Mouse (Mus musculus): ENCODE measurements at regions not wholly inside any gene's neighbourhood (a gene's known extent, or its start where the extent isn't known, plus 50 kb on each side); places are given as distances from the start of the nearest gene placed in this dataset.
"Not testable (repeated sequence)": the region's sequence is repeated elsewhere in the genome, so short reads cannot be mapped to it uniquely, and the experiment has no call there.

GRCm38 (mm10) chr5:4248422-4248821 lies 56.3 kb downstream of the Mterf1b start:
- DNase-seq (ENCODE audit: low read depth, low spot score): peak; percentile 57

- DNase-seq (ENCODE audit: low read depth, low spot score): not testable (repeated sequence)
These were observed 62.1 kb downstream of the Mterf1b start for GRCm38 (mm10) chr5:4254280-4254679.

- no peak for DNase-seq (ENCODE audit: low read depth, low spot score)
These were observed 65.0 kb downstream of the Mterf1b start for GRCm38 (mm10) chr5:4257048-4257750.

GRCm38 (mm10) chr5:4259260-4259659 lies 67.1 kb downstream of the Mterf1b start:
- no peak for DNase-seq (ENCODE audit: low read depth, low spot score)

GRCm38 (mm10) chr5:4262666-4263065 lies 70.5 kb downstream of the Mterf1b start:
- DNase-seq (ENCODE audit: low read depth, low spot score): no peak

GRCm38 (mm10) chr5:4263560-4264160 lies 71.5 kb downstream of the Mterf1b start:
- DNase-seq (ENCODE audit: low read depth, low spot score): peak; percentile 70

- DNase-seq (ENCODE audit: low read depth, low spot score): no peak
These were observed 75.5 kb downstream of the Mterf1b start for GRCm38 (mm10) chr5:4267717-4268116.

GRCm38 (mm10) chr5:4273001-4273400 lies 80.8 kb downstream of the Mterf1b start:
- DNase-seq (ENCODE audit: low read depth, low spot score): peak; percentile 52

- no peak for DNase-seq (ENCODE audit: low read depth, low spot score)
These were observed 111.4 kb downstream of the Mterf1b start for GRCm38 (mm10) chr5:4303616-4304015.

- no peak for DNase-seq (ENCODE audit: low read depth, low spot score)
These were observed 112.0 kb downstream of the Mterf1b start for GRCm38 (mm10) chr5:4304201-4304600.

GRCm38 (mm10) chr5:4308514-4308913 lies 116.3 kb downstream of the Mterf1b start:
- DNase-seq (ENCODE audit: low read depth, low spot score): no peak

- DNase-seq (ENCODE audit: low read depth, low spot score): no peak
These were observed 119.0 kb downstream of the Mterf1b start for GRCm38 (mm10) chr5:4311169-4311568.

- no peak for DNase-seq (ENCODE audit: low read depth, low spot score)
These were observed 119.4 kb downstream of the Mterf1b start for GRCm38 (mm10) chr5:4311599-4311998.

- DNase-seq (ENCODE audit: low read depth, low spot score): peak; percentile 57
These were observed 120.5 kb downstream of the Mterf1b start for GRCm38 (mm10) chr5:4312675-4313074.

GRCm38 (mm10) chr5:4322634-4323386 lies 130.6 kb downstream of the Mterf1b start:
- peak; percentile 43 for DNase-seq (ENCODE audit: low read depth, low spot score)

- DNase-seq (ENCODE audit: low read depth, low spot score): peak; percentile 93
These were observed 131.2 kb downstream of the Mterf1b start for GRCm38 (mm10) chr5:4323387-4323704.

GRCm38 (mm10) chr5:4325813-4326212 lies 133.6 kb downstream of the Mterf1b start:
- peak; percentile 72 for DNase-seq (ENCODE audit: low read depth, low spot score)

GRCm38 (mm10) chr5:4326309-4327014 lies 134.3 kb downstream of the Mterf1b start:
- no peak for DNase-seq (ENCODE audit: low read depth, low spot score)

- DNase-seq (ENCODE audit: low read depth, low spot score): no peak
These were observed 143.5 kb downstream of the Mterf1b start for GRCm38 (mm10) chr5:4335683-4336082.

- no peak for DNase-seq (ENCODE audit: low read depth, low spot score)
These were observed 149.8 kb downstream of the Mterf1b start for GRCm38 (mm10) chr5:4341956-4342355.

GRCm38 (mm10) chr5:4344458-4344857 lies 152.3 kb downstream of the Mterf1b start:
- DNase-seq (ENCODE audit: low read depth, low spot score): no peak

GRCm38 (mm10) chr5:4348334-4348733 lies 156.2 kb downstream of the Mterf1b start:
- no peak for DNase-seq (ENCODE audit: low read depth, low spot score)

Data from 3T3-L1 (cell line).